Mouse (Mus musculus) heart, postnatal 36 days (tissue): ENCODE measurements around the gene Ly6c1. TPM values are rescaled to one million over a fixed set of nuclear protein-coding genes. Genes with fewer than 3 reads are reported as not detected.

Experiments used
- total RNA-seq, 2 experiments: library from RNA; stranded (reverse); gene quantifications; 2 replicates each; pipeline ENCODE4 v1.2.3; 2021

The Ly6c1 gene
- total RNA-seq, 2 experiments from 2014 or later = 213 to 370 TPM

Other genes starting within 250 kb of the Ly6c1 start
- not detected for gene Gml2, start 229.8 kb downstream of the Ly6c1 start, total RNA-seq
- gene 2010109I03Rik, start 151.8 kb downstream of the Ly6c1 start, total RNA-seq = under 1 TPM in 1 of 2 experiments, not detected in 1; 0.08 TPM
- gene Ly6i, start 65.4 kb downstream of the Ly6c1 start, total RNA-seq = under 1 TPM; 0.44 to 0.92 TPM
- 100 to 1,000 TPM; 103 to 175 TPM for gene Ly6a, start 50.8 kb downstream of the Ly6c1 start, total RNA-seq
- gene Ly6c2, start 63.1 kb upstream of the Ly6c1 start, total RNA-seq = 10 to 100 TPM in 1 of 2 experiments, 1 to 10 TPM in 1; 4.9 to 15.7 TPM
- gene Ly6g, start 106.4 kb upstream of the Ly6c1 start, total RNA-seq = not detected
- gene BC025446, start 167.5 kb upstream of the Ly6c1 start, total RNA-seq = not detected
- gene Ly6f, start 219.6 kb upstream of the Ly6c1 start, total RNA-seq = not detected